Mouse (Mus musculus): ENCODE results near the gene Ripor3. TPM values are rescaled to one million over a fixed set of nuclear protein-coding genes. Genes with fewer than 3 reads are reported as not detected.
A peak's percentile ranks its signal among the peaks of the same experiment; 100 is the strongest.

The Ripor3 gene
- polyA plus RNA-seq, 1 experiment from 2014 or later = 5.9 TPM

DNA sequence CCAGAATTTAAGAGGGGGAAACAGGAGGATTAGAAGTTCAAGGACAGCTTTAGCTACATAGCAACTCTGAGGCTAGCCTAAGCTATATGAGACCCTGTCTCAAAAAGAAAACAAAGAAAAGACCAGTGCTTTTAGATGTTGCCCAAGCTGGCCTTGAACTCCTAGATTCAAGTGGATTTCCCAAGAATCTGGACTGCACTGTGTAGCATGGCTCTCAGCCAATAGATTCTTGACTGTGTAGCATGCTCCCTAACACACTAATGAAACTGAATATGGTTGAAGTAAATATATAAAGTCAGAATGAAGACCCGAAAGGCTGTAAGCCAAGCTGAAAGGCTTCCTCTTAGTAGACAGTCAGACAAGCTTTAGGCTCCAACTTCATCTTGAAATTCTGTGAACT, 41.7 kb upstream of the Ripor3 start:
- H3K4me1 ChIP-seq (ENCODE audit: control insufficient read depth, insufficient read depth, low read length) = peaks cover 21% of the 10 kb centered on the region
- no peak overlapping the region for H3K4me3 ChIP-seq (ENCODE audit: low read depth, low read length)
- H3K9ac ChIP-seq (ENCODE audit: low read depth, low read length) = no peak overlapping the region
- ATAC-seq (ENCODE audit: low read depth) = no peak
- WGBS = 72% methylated on average over 1 of the region's 1 CpGs
- H3K27ac ChIP-seq (replicated peaks; ENCODE audit: low read depth, low read length) = no peak overlapping the region
- 0 out of 2 replicates have a peak, but pooled peaks cover 4% of the 10 kb centered on the region for H3K27me3 ChIP-seq (replicated peaks; ENCODE audit: control insufficient read depth, insufficient read depth, low read length)
- no peak for DNase-seq (ENCODE audit: low spot score)
- H3K4me2 ChIP-seq (ENCODE audit: low read depth, low read length) = no peak overlapping the region
- no peaks in the 10 kb centered on the region for H3K9me3 ChIP-seq (ENCODE audit: control insufficient read depth, low read length)
- no peaks in the 10 kb centered on the region for H3K36me3 ChIP-seq (ENCODE audit: control insufficient read depth, insufficient read depth, low read length)

GRCm38 (mm10) chr2:168050000-168050942, 39.9 kb upstream of the Ripor3 start:
- Histone ChIP-seq H3K4me3 (ENCODE audit: low read depth, low read length) (peak overlapping the region; percentile 58), H3K9me3 (ENCODE audit: control insufficient read depth, low read length) (no peaks in the 10 kb centered on the region), H3K36me3 (ENCODE audit: control insufficient read depth, insufficient read depth, low read length) (no peaks in the 10 kb centered on the region), H3K4me1 (ENCODE audit: control insufficient read depth, insufficient read depth, low read length) (peaks cover 25% of the 10 kb centered on the region), H3K27me3 (replicated peaks; ENCODE audit: control insufficient read depth, insufficient read depth, low read length) (0 out of 2 replicates have a peak, but pooled peaks cover 4% of the 10 kb centered on the region), H3K27ac (replicated peaks; ENCODE audit: low read depth, low read length) (peak overlapping the region; percentile 67), H3K9ac (ENCODE audit: low read depth, low read length) (peak overlapping the region; percentile 74), H3K4me2 (ENCODE audit: low read depth, low read length) (peak overlapping the region; percentile 91)
- DNase-seq (ENCODE audit: low spot score) (no peak), ATAC-seq (ENCODE audit: low read depth) (no peak)
- under 1% methylated on average over 36 of the region's 56 CpGs for WGBS

- Histone ChIP-seq H3K36me3 (ENCODE audit: control insufficient read depth, insufficient read depth, low read length) (no peaks in the 10 kb centered on the region), H3K9me3 (ENCODE audit: control insufficient read depth, low read length) (no peaks in the 10 kb centered on the region), H3K9ac (ENCODE audit: low read depth, low read length) (peak overlapping the region; percentile 74), H3K27me3 (replicated peaks; ENCODE audit: control insufficient read depth, insufficient read depth, low read length) (0 out of 2 replicates have a peak, but pooled peaks cover 4% of the 10 kb centered on the region), H3K4me1 (ENCODE audit: control insufficient read depth, insufficient read depth, low read length) (peaks cover 25% of the 10 kb centered on the region), H3K4me2 (ENCODE audit: low read depth, low read length) (peak overlapping the region; percentile 91), H3K4me3 (ENCODE audit: low read depth, low read length) (peak overlapping the region; percentile 58), H3K27ac (replicated peaks; ENCODE audit: low read depth, low read length) (peak overlapping the region; percentile 67)
- peak; percentile 85 for DNase-seq (ENCODE audit: low spot score)
- WGBS = 17% methylated on average over 12 of the region's 16 CpGs
- no peak for ATAC-seq (ENCODE audit: low read depth)
Observed at GRCm38 (mm10) chr2:168049002-168049635, 38.7 kb upstream of the Ripor3 start.

DNA sequence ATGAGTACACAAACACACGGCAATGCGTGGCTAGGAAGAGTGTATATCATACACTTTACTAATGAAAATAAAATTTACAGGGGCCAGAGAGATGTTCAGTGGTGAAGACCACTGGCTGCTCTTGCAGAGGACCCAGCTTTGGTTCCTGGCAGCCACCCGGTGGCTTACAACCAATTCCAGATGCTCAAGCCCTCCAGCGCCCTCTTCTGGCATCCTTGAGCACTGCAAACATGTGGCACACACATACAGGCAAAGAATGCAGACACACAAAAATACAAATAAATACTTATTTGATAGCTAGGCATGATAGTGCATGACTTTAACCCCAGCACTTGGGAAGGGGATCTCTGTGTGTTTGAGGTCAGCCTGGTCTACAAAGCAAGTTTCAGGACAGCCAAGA, 36.0 kb upstream of the Ripor3 start:
- ATAC-seq (ENCODE audit: low read depth) (no peak), DNase-seq (ENCODE audit: low spot score) (no peak)
- Histone ChIP-seq H3K4me2 (ENCODE audit: low read depth, low read length) (no peak overlapping the region), H3K4me3 (ENCODE audit: low read depth, low read length) (no peak overlapping the region), H3K9me3 (ENCODE audit: control insufficient read depth, low read length) (no peaks in the 10 kb centered on the region), H3K36me3 (ENCODE audit: control insufficient read depth, insufficient read depth, low read length) (no peaks in the 10 kb centered on the region), H3K27me3 (replicated peaks; ENCODE audit: control insufficient read depth, insufficient read depth, low read length) (0 out of 2 replicates have a peak, but pooled peaks cover 2% of the 10 kb centered on the region), H3K9ac (ENCODE audit: low read depth, low read length) (no peak overlapping the region), H3K27ac (replicated peaks; ENCODE audit: low read depth, low read length) (peak overlapping the region; percentile 88), H3K4me1 (ENCODE audit: control insufficient read depth, insufficient read depth, low read length) (peaks cover 25% of the 10 kb centered on the region)
- WGBS = 69% methylated on average over 4 of the region's 4 CpGs

GRCm38 (mm10) chr2:168045771-168046170, 35.4 kb upstream of the Ripor3 start:
- H3K4me3 ChIP-seq (ENCODE audit: low read depth, low read length) = no peak overlapping the region
- ATAC-seq (ENCODE audit: low read depth) (peak; percentile 92), DNase-seq (ENCODE audit: low spot score) (peak; percentile 93)
- H3K9ac ChIP-seq (ENCODE audit: low read depth, low read length) = no peak overlapping the region
- H3K4me1 ChIP-seq (ENCODE audit: control insufficient read depth, insufficient read depth, low read length) = peaks cover 25% of the 10 kb centered on the region
- H3K27ac ChIP-seq (replicated peaks; ENCODE audit: low read depth, low read length) = peak overlapping the region; percentile 88
- H3K4me2 ChIP-seq (ENCODE audit: low read depth, low read length) = peak overlapping the region; percentile 21
- WGBS = 18% methylated on average over 5 of the region's 5 CpGs
- no peaks in the 10 kb centered on the region for H3K27me3 ChIP-seq (replicated peaks; ENCODE audit: control insufficient read depth, insufficient read depth, low read length)
- no peaks in the 10 kb centered on the region for H3K9me3 ChIP-seq (ENCODE audit: control insufficient read depth, low read length)
- no peaks in the 10 kb centered on the region for H3K36me3 ChIP-seq (ENCODE audit: control insufficient read depth, insufficient read depth, low read length)

- DNase-seq (ENCODE audit: low spot score) = peak; percentile 71
- Histone ChIP-seq H3K27me3 (replicated peaks; ENCODE audit: control insufficient read depth, insufficient read depth, low read length) (no peaks in the 10 kb centered on the region), H3K4me1 (ENCODE audit: control insufficient read depth, insufficient read depth, low read length) (peaks cover 25% of the 10 kb centered on the region), H3K4me2 (ENCODE audit: low read depth, low read length) (peak overlapping the region; percentile 21), H3K9ac (ENCODE audit: low read depth, low read length) (no peak overlapping the region), H3K36me3 (ENCODE audit: control insufficient read depth, insufficient read depth, low read length) (no peaks in the 10 kb centered on the region), H3K4me3 (ENCODE audit: low read depth, low read length) (no peak overlapping the region), H3K27ac (replicated peaks; ENCODE audit: low read depth, low read length) (peak overlapping the region; percentile 88), H3K9me3 (ENCODE audit: control insufficient read depth, low read length) (no peaks in the 10 kb centered on the region)
- 43% methylated on average over 13 of the region's 13 CpGs for WGBS
- ATAC-seq (ENCODE audit: low read depth) = peak; percentile 64
Observed at GRCm38 (mm10) chr2:168045357-168045756, 34.9 kb upstream of the Ripor3 start.

GRCm38 (mm10) chr2:168044681-168045287, 34.4 kb upstream of the Ripor3 start:
- peak overlapping the region; percentile 88 for H3K27ac ChIP-seq (replicated peaks; ENCODE audit: low read depth, low read length)

DNA sequence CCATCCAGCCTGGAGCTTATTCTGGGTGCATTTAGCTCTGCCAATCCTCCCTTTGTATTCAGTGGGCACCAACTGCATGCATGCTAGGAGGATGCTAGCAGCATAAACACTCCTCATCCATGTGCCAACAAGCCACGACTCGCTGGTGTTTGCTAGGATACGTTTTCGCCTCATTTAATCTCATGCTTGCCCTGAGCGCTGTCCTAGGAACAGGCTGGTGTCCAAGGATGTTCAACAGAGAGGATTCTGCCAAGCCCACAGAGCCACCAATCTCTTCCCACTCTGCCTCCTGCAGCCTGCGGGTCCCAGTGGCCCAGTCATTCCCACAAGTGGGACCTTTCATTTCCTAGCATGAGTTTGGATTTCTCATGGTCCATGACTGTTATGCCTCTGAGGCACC, 31.6 kb upstream of the Ripor3 start:
- no peaks in the 10 kb centered on the region for H3K9me3 ChIP-seq (ENCODE audit: control insufficient read depth, low read length)
- H3K27me3 ChIP-seq (replicated peaks; ENCODE audit: control insufficient read depth, insufficient read depth, low read length) = no peaks in the 10 kb centered on the region
- no peaks in the 10 kb centered on the region for H3K36me3 ChIP-seq (ENCODE audit: control insufficient read depth, insufficient read depth, low read length)
- H3K4me1 ChIP-seq (ENCODE audit: control insufficient read depth, insufficient read depth, low read length) = peaks cover 18% of the 10 kb centered on the region
- ATAC-seq (ENCODE audit: low read depth) (no peak), DNase-seq (ENCODE audit: low spot score) (no peak)
- no peak overlapping the region for H3K9ac ChIP-seq (ENCODE audit: low read depth, low read length)
- H3K27ac ChIP-seq (replicated peaks; ENCODE audit: low read depth, low read length) = no peak overlapping the region
- 65% methylated on average over 6 of the region's 6 CpGs for WGBS
- no peak overlapping the region for H3K4me2 ChIP-seq (ENCODE audit: low read depth, low read length)
- H3K4me3 ChIP-seq (ENCODE audit: low read depth, low read length) = no peak overlapping the region

More at GRCm38 (mm10) chr2:168044681-168045287, 34.4 kb upstream of the Ripor3 start:
- Histone ChIP-seq H3K9ac (ENCODE audit: low read depth, low read length) (no peak overlapping the region), H3K36me3 (ENCODE audit: control insufficient read depth, insufficient read depth, low read length) (no peaks in the 10 kb centered on the region), H3K4me1 (ENCODE audit: control insufficient read depth, insufficient read depth, low read length) (peaks cover 25% of the 10 kb centered on the region), H3K4me2 (ENCODE audit: low read depth, low read length) (no peak overlapping the region), H3K4me3 (ENCODE audit: low read depth, low read length) (no peak overlapping the region), H3K9me3 (ENCODE audit: control insufficient read depth, low read length) (no peaks in the 10 kb centered on the region), H3K27me3 (replicated peaks; ENCODE audit: control insufficient read depth, insufficient read depth, low read length) (no peaks in the 10 kb centered on the region)
- ATAC-seq (ENCODE audit: low read depth) (no peak), DNase-seq (ENCODE audit: low spot score) (no peak)
- WGBS = 77% methylated on average over 10 of the region's 10 CpGs
